Mouse (Mus musculus) liver, embryonic 11.5 days (tissue): ENCODE measurements around the gene Vmn2r72. TPM values are rescaled to one million over a fixed set of nuclear protein-coding genes. Genes with fewer than 3 reads are reported as not detected.

Experiments
- ATAC-seq: fragments of 200-750 bp; cut with Nextera tagmentation; replicated peaks from 2 replicates; pipeline ENCODE4 v1.8.0; 2017; ENCODE audit warnings: moderate number of reproducible peaks, mild to moderate bottlenecking, moderate TSS enrichment, moderate library complexity; ENCODE audit not compliant: low FRiP score
- DNase-seq: peaks from one replicate; pipeline ENCODE4 v3.0.0-alpha.2; 2017; ENCODE audit warnings: low spot score
- H3K27ac ChIP-seq: fragments of 300-500 bp; sonication (generic); 2 replicates; pipeline ENCODE4 v1.5.1; 2014; ENCODE audit warnings: mild to moderate bottlenecking, low read depth, low read length, control low read depth
- H3K27me3 ChIP-seq: fragments of 300-500 bp; sonication (generic); replicated peaks from 2 replicates; pipeline ENCODE4 v1.6.1; 2014; ENCODE audit warnings: low read length, mixed read lengths; ENCODE audit not compliant: control insufficient read depth, insufficient read depth
- H3K36me3 ChIP-seq: fragments of 300-500 bp; sonication (generic); 2 replicates; pipeline ENCODE4 v1.6.1; 2014; ENCODE audit warnings: mild to moderate bottlenecking, low read length, moderate library complexity, mixed read lengths; ENCODE audit not compliant: control insufficient read depth, insufficient read depth
- H3K4me1 ChIP-seq: fragments of 300-500 bp; sonication (generic); replicated peaks from 2 replicates; pipeline ENCODE4 v1.6.1; 2014; ENCODE audit warnings: low read length, mixed read lengths; ENCODE audit not compliant: control insufficient read depth, insufficient read depth
- H3K4me2 ChIP-seq: fragments of 300-500 bp; sonication (generic); 2 replicates; pipeline ENCODE4 v1.6.1; 2014; ENCODE audit warnings: mild to moderate bottlenecking, control low read depth, moderate library complexity
- H3K4me3 ChIP-seq: fragments of 300-500 bp; sonication (generic); 2 replicates; pipeline ENCODE4 v1.5.1; 2014; ENCODE audit warnings: low read depth, low read length, control low read depth
- H3K9ac ChIP-seq: fragments of 300-500 bp; sonication (generic); 2 replicates; pipeline ENCODE4 v1.6.1; 2014; ENCODE audit warnings: low read depth, low read length, control low read depth
- H3K9me3 ChIP-seq: fragments of 300-500 bp; sonication (generic); 2 replicates; pipeline ENCODE4 v1.6.1; 2016; ENCODE audit warnings: low read length, inconsistent platforms, mixed read lengths; ENCODE audit not compliant: control insufficient read depth
- WGBS: fragments of 180-500 bp; shearing (Covaris S2); extraction: QIAGEN DNeasy Blood & Tissue Kit; methylation state at CpG from one replicate; pipeline ENCODE4 v1.1.7; 2014; 5-methylcytosine and 5-hydroxymethylcytosine counted together
- polyA plus RNA-seq: library from polyadenylated mRNA; unstranded; fragments of >200 nt; fragmentation: Nextera tagmentation; extraction: Ambion mirVana; gene quantifications from 2 replicates; pipeline ENCODE4 v1.2.1, GENCODE M21; 2014

Vmn2r72 gene
- polyA plus RNA-seq: not detected in 2 replicates

DNA sequence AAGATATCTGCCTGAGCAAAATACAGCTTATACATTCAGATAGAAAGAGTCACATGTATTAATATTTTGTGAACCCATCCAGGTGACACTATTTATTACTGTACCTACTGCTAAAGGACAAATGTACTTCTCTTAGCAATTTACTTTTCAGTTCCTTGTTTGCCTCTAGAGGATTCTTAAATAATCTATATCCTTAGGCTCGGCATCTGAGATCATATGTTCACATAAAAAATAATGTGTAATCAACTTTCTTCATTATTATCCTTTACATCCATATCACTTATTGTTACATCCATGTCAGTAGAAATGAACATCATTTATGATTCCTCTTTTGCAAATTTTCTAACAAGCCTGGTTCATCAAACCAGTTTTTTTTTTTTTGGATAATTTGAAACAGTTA, at the start of gene Vmn2r72:
Gene Vmn2r72, minus strand, starts transcription at position 101 of the 400 bp plus-strand sequence.
- no peaks in the 10 kb centered on the region for H3K4me1 ChIP-seq
- H3K27me3 ChIP-seq: no peaks in the 10 kb centered on the region
- H3K4me3 ChIP-seq: no peak within 1 kb of the TSS
- WGBS: 81% methylated on average over 1 of the region's 1 CpGs
- no peak within 1 kb of the TSS for H3K4me2 ChIP-seq
- DNase-seq (no peak), ATAC-seq (no peak)
- H3K36me3 ChIP-seq: no peaks in the 10 kb centered on the region
- no peaks in the 10 kb centered on the region for H3K9me3 ChIP-seq
- H3K9ac ChIP-seq: no peak within 1 kb of the TSS
- no peak within 1 kb of the TSS for H3K27ac ChIP-seq

Other genes starting within 250 kb of the Vmn2r72 start
- gene Vmn2r71, start 192.0 kb downstream of the Vmn2r72 start, polyA plus RNA-seq: not detected in 2 replicates
- not detected in 2 replicates for gene Vmn2r70, start 185.9 kb downstream of the Vmn2r72 start, polyA plus RNA-seq
- not detected in 2 replicates for gene Vmn2r73, start 121.2 kb upstream of the Vmn2r72 start, polyA plus RNA-seq
- not detected in 2 replicates for gene Vmn2r74, start 206.5 kb upstream of the Vmn2r72 start, polyA plus RNA-seq